Mouse (Mus musculus) hindbrain, embryonic 11.5 days (tissue): ENCODE results near the gene Cyfip2. TPM values are rescaled to one million over a fixed set of nuclear protein-coding genes. Genes with fewer than 3 reads are reported as not detected.

Source experiments
- ATAC-seq: fragments of 200-750 bp; cut with Nextera tagmentation; 2 replicates; pipeline ENCODE4 v1.8.0; 2017; ENCODE audit warnings: mild to moderate bottlenecking, moderate TSS enrichment, moderate library complexity; ENCODE audit not compliant: low FRiP score
- DNase-seq: peaks from one replicate; pipeline ENCODE4 v3.0.0-alpha.2; 2015; ENCODE audit warnings: low spot score
- H3K27ac ChIP-seq: fragments of 300-500 bp; sonication (generic); 2 replicates; pipeline ENCODE4 v1.5.1; 2014; ENCODE audit warnings: mild to moderate bottlenecking, low read depth, low read length
- H3K27me3 ChIP-seq: fragments of 300-500 bp; sonication (generic); 2 replicates; pipeline ENCODE4 v1.6.1; 2014; ENCODE audit warnings: mild to moderate bottlenecking, low read length, moderate library complexity, mixed read lengths; ENCODE audit not compliant: control insufficient read depth, insufficient read depth
- H3K36me3 ChIP-seq: fragments of 300-500 bp; sonication (generic); 2 replicates; pipeline ENCODE4 v1.6.1; 2014; ENCODE audit warnings: mild to moderate bottlenecking, low read length, moderate library complexity, mixed read lengths; ENCODE audit not compliant: control insufficient read depth, insufficient read depth
- H3K4me1 ChIP-seq: fragments of 300-500 bp; sonication (generic); replicated peaks from 2 replicates; pipeline ENCODE4 v1.6.1; 2014; ENCODE audit warnings: low read length, mixed read lengths; ENCODE audit not compliant: control insufficient read depth, insufficient read depth
- H3K4me2 ChIP-seq: fragments of 300-500 bp; sonication (generic); replicated peaks from 2 replicates; pipeline ENCODE4 v1.6.1; 2014; ENCODE audit warnings: mild to moderate bottlenecking, low read depth, low read length
- H3K4me3 ChIP-seq: fragments of 300-500 bp; sonication (generic); 2 replicates; pipeline ENCODE4 v1.5.1; 2014; ENCODE audit warnings: low read depth, low read length
- H3K9ac ChIP-seq: fragments of 300-500 bp; sonication (generic); 2 replicates; pipeline ENCODE4 v1.6.1; 2014; ENCODE audit warnings: low read depth, low read length
- H3K9me3 ChIP-seq: fragments of 300-500 bp; sonication (generic); 2 replicates; pipeline ENCODE4 v1.6.1; 2016; ENCODE audit warnings: low read length; ENCODE audit not compliant: control insufficient read depth
- WGBS: fragments of 180-500 bp; shearing (Covaris S2); extraction: QIAGEN DNeasy Blood & Tissue Kit; methylation state at CpG from one replicate; pipeline ENCODE4 v1.1.7; 2014; 5-methylcytosine and 5-hydroxymethylcytosine counted together
- polyA plus RNA-seq: library from polyadenylated mRNA; unstranded; fragments of >200 nt; fragmentation: Nextera tagmentation; extraction: Ambion mirVana; gene quantifications from 2 replicates; pipeline ENCODE4 v1.2.1, GENCODE M21; 2014

The Cyfip2 gene
- polyA plus RNA-seq, 1 experiment from 2014 or later: 60.0 TPM

- Histone ChIP-seq H3K27me3 (no peaks in the 10 kb centered on the region), H3K4me1 (no peaks in the 10 kb centered on the region), H3K4me2 (no peak overlapping the region), H3K9me3 (no peaks in the 10 kb centered on the region), H3K4me3 (no peak overlapping the region), H3K27ac (no peak overlapping the region), H3K36me3 (no peaks in the 10 kb centered on the region), H3K9ac (no peak overlapping the region)
- DNase-seq (no peak), ATAC-seq (no peak)
- whole genome bisulfite sequencing: 79% methylated on average over 5 of the region's 5 CpGs
Observed at GRCm38 (mm10) chr11:46336020-46336419, 23.4 kb upstream of the Cyfip2 start.

DNA sequence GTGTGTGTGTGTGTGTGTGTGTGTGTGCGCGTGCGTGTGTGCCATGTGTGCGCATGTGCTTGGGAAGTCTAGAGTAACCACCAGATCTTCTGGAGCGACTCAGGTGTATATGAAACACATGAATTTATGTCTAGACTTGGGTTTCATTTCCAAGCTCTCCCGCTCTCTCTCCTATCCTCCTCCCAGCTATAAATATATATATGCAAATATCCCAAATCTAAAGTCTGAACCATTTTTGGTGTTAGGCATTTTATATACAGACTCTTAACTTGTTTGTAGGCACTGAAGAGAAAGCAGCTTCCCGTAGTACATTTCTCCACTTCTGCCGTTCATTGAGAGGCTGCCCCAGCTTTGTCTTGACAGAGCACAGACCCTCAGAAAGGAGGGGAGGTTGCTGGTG lies 19.6 kb upstream of the Cyfip2 start:
- ATAC-seq (no peak), DNase-seq (no peak)
- H3K9ac ChIP-seq: no peak overlapping the region
- H3K4me2 ChIP-seq: no peak overlapping the region
- 93% methylated on average over 8 of the region's 8 CpGs for WGBS
- H3K27ac ChIP-seq: no peak overlapping the region
- no peaks in the 10 kb centered on the region for H3K36me3 ChIP-seq
- no peaks in the 10 kb centered on the region for H3K4me1 ChIP-seq
- no peaks in the 10 kb centered on the region for H3K27me3 ChIP-seq
- no peak overlapping the region for H3K4me3 ChIP-seq
- H3K9me3 ChIP-seq: no peaks in the 10 kb centered on the region

DNA sequence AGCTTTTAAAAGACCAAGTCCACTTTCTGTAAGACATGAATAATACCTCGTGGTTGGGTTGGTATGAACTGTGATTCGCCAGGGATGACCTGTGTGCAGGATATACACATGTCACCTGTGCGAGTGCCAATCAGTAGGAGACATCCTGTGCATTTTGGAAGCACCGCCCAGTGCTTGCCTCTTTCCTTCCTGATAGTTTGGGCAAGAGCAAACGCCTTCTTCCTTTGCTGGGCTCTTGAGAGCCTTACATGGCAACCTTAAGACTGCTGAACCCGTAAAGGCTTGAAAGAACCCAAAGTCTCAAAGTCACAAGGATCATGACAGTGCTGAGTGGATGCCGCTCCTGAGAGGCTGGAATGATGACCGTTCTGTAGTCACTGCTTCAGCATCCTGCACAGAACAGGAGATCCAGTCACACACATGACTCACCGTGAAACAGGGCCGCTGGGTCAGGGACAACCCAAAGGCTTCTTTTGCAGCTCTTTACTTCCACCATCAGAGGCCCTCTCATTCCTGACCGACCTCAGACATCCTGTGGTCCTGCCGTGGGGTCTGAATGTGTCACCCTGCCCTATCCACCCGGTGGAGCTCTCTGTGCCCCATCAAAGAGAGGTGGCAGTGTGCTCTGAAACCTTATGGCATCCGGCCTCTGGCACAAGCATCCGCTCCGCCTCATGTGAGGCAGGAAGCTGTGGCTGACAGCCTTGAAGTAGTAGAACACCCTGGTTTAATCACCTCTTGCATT lies 13.8 kb upstream of the Cyfip2 start:
- no peak overlapping the region for H3K4me2 ChIP-seq
- no peaks in the 10 kb centered on the region for H3K9me3 ChIP-seq
- H3K27ac ChIP-seq: no peak overlapping the region
- no peak overlapping the region for H3K9ac ChIP-seq
- no peaks in the 10 kb centered on the region for H3K4me1 ChIP-seq
- no peak overlapping the region for H3K4me3 ChIP-seq
- ATAC-seq: no peak
- H3K36me3 ChIP-seq: no peaks in the 10 kb centered on the region
- no peaks in the 10 kb centered on the region for H3K27me3 ChIP-seq
- DNase-seq: no peak
- WGBS: 87% methylated on average over 16 of the region's 16 CpGs

- Histone ChIP-seq H3K36me3 (no peaks in the 10 kb centered on the region), H3K9me3 (no peaks in the 10 kb centered on the region), H3K4me2 (no peak overlapping the region), H3K4me1 (no peaks in the 10 kb centered on the region), H3K27me3 (no peaks in the 10 kb centered on the region), H3K9ac (no peak overlapping the region), H3K4me3 (no peak overlapping the region), H3K27ac (no peak overlapping the region)
- 66% methylated on average over 7 of the region's 7 CpGs for WGBS
- ATAC-seq (no peak), DNase-seq (no peak)
Observed at GRCm38 (mm10) chr11:46321559-46321958, 8.9 kb upstream of the Cyfip2 start.

- Histone ChIP-seq H3K36me3 (no peaks in the 10 kb centered on the region), H3K4me1 (peaks cover 2% of the 10 kb centered on the region; the same call in 1 of the 2 replicates), H3K4me3 (no peak overlapping the region), H3K27ac (no peak overlapping the region), H3K9ac (no peak overlapping the region), H3K27me3 (no peaks in the 10 kb centered on the region), H3K4me2 (no peak overlapping the region), H3K9me3 (no peaks in the 10 kb centered on the region)
- ATAC-seq (no peak), DNase-seq (no peak)
- WGBS: 80% methylated on average over 7 of the region's 7 CpGs
Observed at GRCm38 (mm10) chr11:46314534-46314933, 1.9 kb upstream of the Cyfip2 start.

DNA sequence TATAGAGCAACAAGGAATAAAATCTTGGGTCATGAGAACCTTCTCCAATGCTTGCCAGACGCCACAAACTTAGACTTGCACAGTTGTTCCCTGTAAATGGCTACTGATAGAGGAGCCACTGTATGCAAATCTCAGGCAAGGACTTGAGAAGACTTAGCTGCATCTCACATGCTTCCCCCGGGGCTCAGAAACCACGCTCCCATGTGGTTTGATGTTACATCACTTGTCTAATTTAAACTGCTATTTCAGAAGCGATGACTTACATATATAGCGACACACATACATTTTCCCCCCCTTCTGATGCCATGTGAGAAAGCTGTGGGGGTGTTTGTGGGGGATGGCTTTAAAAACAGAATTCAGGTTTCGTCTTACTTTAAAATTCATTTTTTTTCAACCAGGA lies 1.2 kb upstream of the Cyfip2 start:
- no peak overlapping the region for H3K9ac ChIP-seq
- ATAC-seq: no peak
- DNase-seq: no peak

GRCm38 (mm10) chr11:46311703-46312522 lies 746 bp downstream of the Cyfip2 start:
- H3K4me2 ChIP-seq: peak overlapping the region; percentile 81
- H3K4me3 ChIP-seq: peak overlapping the region; percentile 64
- WGBS: under 1% methylated on average over 68 of the region's 71 CpGs
- ATAC-seq (peak; percentile 83), DNase-seq (peak; percentile 87)
- H3K9me3 ChIP-seq: no peaks in the 10 kb centered on the region
- H3K36me3 ChIP-seq: no peaks in the 10 kb centered on the region
- H3K27me3 ChIP-seq: no peaks in the 10 kb centered on the region
- peak overlapping the region; percentile 90 for H3K9ac ChIP-seq
- peak overlapping the region; percentile 86 for H3K27ac ChIP-seq
- peaks cover 2% of the 10 kb centered on the region; the same call in 1 of the 2 replicates for H3K4me1 ChIP-seq

More for the DNA sequence above, 1.2 kb upstream of the Cyfip2 start:
- H3K36me3 ChIP-seq: no peaks in the 10 kb centered on the region
- no peaks in the 10 kb centered on the region for H3K27me3 ChIP-seq
- no peaks in the 10 kb centered on the region for H3K9me3 ChIP-seq
- WGBS: 86% methylated on average over 6 of the region's 6 CpGs
- H3K4me2 ChIP-seq: no peak overlapping the region
- no peak overlapping the region for H3K4me3 ChIP-seq
- peaks cover 2% of the 10 kb centered on the region; the same call in 1 of the 2 replicates for H3K4me1 ChIP-seq
- no peak overlapping the region for H3K27ac ChIP-seq

- Histone ChIP-seq H3K36me3 (no peaks in the 10 kb centered on the region), H3K9me3 (no peaks in the 10 kb centered on the region), H3K4me1 (peaks cover 2% of the 10 kb centered on the region; the same call in 1 of the 2 replicates), H3K27me3 (no peaks in the 10 kb centered on the region), H3K27ac (peak overlapping the region; percentile 68; the same call in 1 of the 2 replicates), H3K4me3 (peak overlapping the region; percentile 64), H3K4me2 (peak overlapping the region; percentile 81), H3K9ac (peak overlapping the region; percentile 90)
- ATAC-seq (peak; percentile 0; the same call in 1 of the 2 replicates), DNase-seq (peak; percentile 46)
- 10% methylated on average over 14 of the region's 14 CpGs for WGBS
Observed at GRCm38 (mm10) chr11:46311181-46311702, 1.4 kb downstream of the Cyfip2 start.
